ENCODE assay signal across 20 mouse cellular contexts in genomic region chr5:144855936-144856335, GRCm38 (mm10).
DNase-seq lines count a peak whose midpoint lies in the region; ATAC-seq and TF ChIP-seq lines count a peak whose summit lies in the region.
"Had no signal": no experiment of that assay in that cellular context is flagged by ENCODE, and none has a peak within 500 bp of the region (broad histone marks: within the 10 kb centered on the region; RNA-seq: fewer than 3 reads in every experiment).

No protein-coding gene starts in this region.

- H3K9ac ChIP-seq in forebrain, embryonic 13.5 days: no peak overlapping the region
- H3K9ac ChIP-seq in heart, postnatal 0 days (replicated peaks; ENCODE audit: low read depth, low read length): no peak overlapping the region
- H3K9ac ChIP-seq in ES-Bruce4 (ENCODE audit: low read depth, poor library complexity, severe bottlenecking): no peak overlapping the region
- H3K9ac ChIP-seq: embryonic facial prominence, embryonic 13.5 days; heart, embryonic 15.5 days had no signal

- H3K4me3 ChIP-seq in forebrain, embryonic 13.5 days: no peak overlapping the region
- no peak overlapping the region for H3K4me3 ChIP-seq in forebrain, embryonic 10.5 days
- no peak overlapping the region for H3K4me3 ChIP-seq in heart, postnatal 0 days (ENCODE audit: low read depth, low read length)
- no peak overlapping the region for H3K4me3 ChIP-seq in ES-Bruce4 (ENCODE audit: low read depth, low read length)
- H3K4me3 ChIP-seq: embryonic facial prominence, embryonic 13.5 days; heart, embryonic 10.5 days; heart, embryonic 15.5 days had no signal

- peak overlapping the region; percentile 42; the same call in 1 of the 2 replicates for H3K27ac ChIP-seq in forebrain, embryonic 13.5 days
- H3K27ac ChIP-seq in forebrain, embryonic 10.5 days: no peak overlapping the region
- H3K27ac ChIP-seq in heart, postnatal 0 days (ENCODE audit: low read depth): no peak overlapping the region
- H3K27ac ChIP-seq in ES-Bruce4 (ENCODE audit: insufficient read depth, low read length): no peak overlapping the region
- H3K27ac ChIP-seq: embryonic facial prominence, embryonic 13.5 days; heart, embryonic 10.5 days; heart, embryonic 15.5 days had no signal

- no peak for TF ChIP-seq EP300 in heart, postnatal 0 days (IDR thresholded peaks at IDR 0.05; ENCODE audit: low read depth)
- peak; percentile 65; the same call in 1 of the 2 replicates for TF ChIP-seq EP300 in ES-Bruce4 (IDR thresholded peaks at IDR 0.05; ENCODE audit: insufficient read depth, low read depth, low read length)

- TF ChIP-seq POLR2A in ES-Bruce4 (IDR thresholded peaks at IDR 0.05; ENCODE audit: insufficient read depth, low read length): no peak

- no peaks in the 10 kb centered on the region for H3K4me1 ChIP-seq in forebrain, embryonic 13.5 days
- no peaks in the 10 kb centered on the region for H3K4me1 ChIP-seq in forebrain, embryonic 10.5 days
- no peaks in the 10 kb centered on the region for H3K4me1 ChIP-seq in heart, postnatal 0 days (ENCODE audit: control insufficient read depth, insufficient read depth)
- no peaks in the 10 kb centered on the region for H3K4me1 ChIP-seq in ES-Bruce4 (ENCODE audit: control insufficient read depth, insufficient read depth, low read length)
- H3K4me1 ChIP-seq: embryonic facial prominence, embryonic 13.5 days had no signal

- no peak for ATAC-seq in forebrain, embryonic 13.5 days
- ATAC-seq in heart, postnatal 0 days (ENCODE audit: insufficient read depth, low read depth): no peak
- ATAC-seq: CD4-positive, CD25-positive, alpha-beta regulatory T cell, adult 4 months; forebrain, embryonic 16.5 days; hindbrain, embryonic 16.5 days had no signal

- peaks cover 95% of the 10 kb centered on the region for H3K36me3 ChIP-seq in forebrain, embryonic 13.5 days (ENCODE audit: poor library complexity, severe bottlenecking)
- H3K36me3 ChIP-seq in forebrain, embryonic 10.5 days (replicated peaks): peaks cover 99% of the 10 kb centered on the region
- peaks cover 92% of the 10 kb centered on the region for H3K36me3 ChIP-seq in heart, postnatal 0 days (replicated peaks; ENCODE audit: control insufficient read depth, insufficient read depth, low read length)
- peaks cover 4% of the 10 kb centered on the region; the same call in 1 of the 2 replicates for H3K36me3 ChIP-seq in ES-Bruce4 (ENCODE audit: control insufficient read depth, insufficient read depth, low read length, poor library complexity, severe bottlenecking)

- no peaks in the 10 kb centered on the region for H3K27me3 ChIP-seq in forebrain, embryonic 13.5 days
- no peaks in the 10 kb centered on the region for H3K27me3 ChIP-seq in forebrain, embryonic 10.5 days (ENCODE audit: poor library complexity, severe bottlenecking)
- H3K27me3 ChIP-seq in heart, postnatal 0 days (ENCODE audit: control insufficient read depth, insufficient read depth, low read length): no peaks in the 10 kb centered on the region
- H3K27me3 ChIP-seq in ES-Bruce4 (ENCODE audit: control insufficient read depth, insufficient read depth, low read length, poor library complexity, severe bottlenecking): no peaks in the 10 kb centered on the region
- H3K27me3 ChIP-seq: embryonic facial prominence, embryonic 13.5 days; heart, embryonic 15.5 days had no signal

- no peak for DNase-seq in forebrain, embryonic 10.5 days (ENCODE audit: extremely low spot score, low spot score)
- peak; percentile 7 for DNase-seq in heart, postnatal 0 days (ENCODE audit: low spot score)
- DNase-seq in heart, postnatal 36 days: no peak
- peak; percentile 83 for DNase-seq in ZHBTc4 (ENCODE audit: low read depth, low spot score)
- DNase-seq in ovary, postnatal 10 days (ENCODE audit: low spot score): no peak
- DNase-seq: adrenal gland, postnatal 14 days; B cell, adult 2 months; cerebellum, adult 18-20 months; cerebellum, adult 9-11 months; cerebellum, postnatal 36 days; gastrocnemius, postnatal 14 days; kidney, adult 11 months had no signal

- 72% methylated on average over 6 of the region's 6 CpGs for WGBS in forebrain, embryonic 13.5 days
- WGBS in forebrain, embryonic 10.5 days: 82% methylated on average over 6 of the region's 6 CpGs
- WGBS in heart, postnatal 0 days: 39% methylated on average over 6 of the region's 6 CpGs

- intact Hi-C loops in heart, postnatal 36 days (cut with DNase I): loop anchor here (2.0 kb wide), 1 partner anchor 17 kb away; no protein-coding TSS in a partner anchor

- no peak overlapping the region for H3K4me2 ChIP-seq in forebrain, embryonic 13.5 days
- no peak overlapping the region for H3K4me2 ChIP-seq in heart, postnatal 0 days (ENCODE audit: low read depth, low read length)
- H3K4me2 ChIP-seq: embryonic facial prominence, embryonic 13.5 days; heart, embryonic 15.5 days had no signal

- peak; percentile 10; the same call in 1 of the 2 replicates for TF ChIP-seq CTCF in heart, postnatal 0 days (IDR thresholded peaks at IDR 0.05; ENCODE audit: low read depth)
- TF ChIP-seq CTCF in ES-Bruce4 (IDR thresholded peaks at IDR 0.05; ENCODE audit: low read depth, low read length): no peak

- H3K9me3 ChIP-seq in forebrain, embryonic 13.5 days (replicated peaks): no peaks in the 10 kb centered on the region
- peaks cover 13% of the 10 kb centered on the region for H3K9me3 ChIP-seq in forebrain, embryonic 10.5 days
- H3K9me3 ChIP-seq in heart, postnatal 0 days (replicated peaks; ENCODE audit: control insufficient read depth, low read length): no peaks in the 10 kb centered on the region
- H3K9me3 ChIP-seq in ES-Bruce4 (replicated peaks; ENCODE audit: control insufficient read depth, insufficient read depth, low read length, poor library complexity, severe bottlenecking): no peaks in the 10 kb centered on the region
- H3K9me3 ChIP-seq: heart, embryonic 15.5 days had no signal

Comparison
In these comparisons a context has a peak if more than half of its experiments do, and no peak if none do; other contexts are left out.
1. DNase-seq: peak in heart, postnatal 0 days (single experiment) and ZHBTc4 (single experiment); none in forebrain, embryonic 10.5 days (single experiment), heart, postnatal 36 days (0 of 2) and ovary, postnatal 10 days (single experiment).